Mouse (Mus musculus) ES-E14 (cell line): ENCODE results near the gene Ccnl1.

Experiments used
- CHD2 ChIP-seq: IDR thresholded peaks from 2 replicates; pipeline ENCODE4 v1.6.1; 2014; ENCODE audit warnings: mild to moderate bottlenecking, low read depth, low read length, inconsistent platforms
- HCFC1 ChIP-seq: IDR thresholded peaks from 2 replicates; pipeline ENCODE4 v1.6.1; 2012; ENCODE audit warnings: low read length, inconsistent platforms, borderline replicate concordance; ENCODE audit not compliant: insufficient read depth
- MAFK ChIP-seq: IDR thresholded peaks from 2 replicates; pipeline ENCODE4 v1.6.1; 2014; ENCODE audit warnings: mild to moderate bottlenecking, low read depth, low read length, inconsistent platforms; ENCODE audit not compliant: insufficient read depth
- ZC3H11A ChIP-seq: IDR thresholded peaks from 2 replicates; pipeline ENCODE4 v1.6.1; 2012; ENCODE audit warnings: low read depth, mild to moderate bottlenecking, inconsistent platforms, low read length, borderline replicate concordance
- ZNF384 ChIP-seq: IDR thresholded peaks from 2 replicates; pipeline ENCODE4 v1.6.1; 2012; ENCODE audit warnings: low read depth, low read length, inconsistent platforms

- TF ChIP-seq ZNF384, result no peak
- TF ChIP-seq ZC3H11A, result no peak
- no peak for TF ChIP-seq MAFK
- no peak for TF ChIP-seq HCFC1
- TF ChIP-seq CHD2, result no peak
Observed at GRCm38 (mm10) chr3:65960291-65960945, 2.4 kb upstream of the Ccnl1 start.
